Mouse (Mus musculus) megakaryocyte, embryonic 14.5 days (primary cell): ENCODE measurements around the gene Jmjd1c. TPM values are rescaled to one million over a fixed set of nuclear protein-coding genes. Genes with fewer than 3 reads are reported as not detected.

Experiments used
- H3K27me3 ChIP-seq: replicated peaks from 2 replicates; pipeline ENCODE3; 2012; ENCODE audit warnings: inconsistent platforms
- H3K36me3 ChIP-seq: replicated peaks from 2 replicates; pipeline ENCODE3; 2012; ENCODE audit warnings: low read length, inconsistent platforms, mixed read lengths
- H3K4me1 ChIP-seq: 2 replicates; pipeline ENCODE4 v1.6.1; 2012; ENCODE audit warnings: inconsistent platforms
- H3K4me3 ChIP-seq: replicated peaks from 2 replicates; pipeline ENCODE3; 2012; ENCODE audit warnings: moderate library complexity, mild to moderate bottlenecking, inconsistent platforms
- H3K9me3 ChIP-seq: 2 replicates; pipeline ENCODE4 v1.6.1; 2012; ENCODE audit warnings: inconsistent platforms
- FLI1 ChIP-seq: IDR thresholded peaks from 2 replicates; pipeline ENCODE4 v1.6.1; 2012; ENCODE audit warnings: low read length, inconsistent platforms, mixed read lengths
- GATA1 ChIP-seq: IDR thresholded peaks from 3 replicates; pipeline ENCODE4 v1.6.1; 2012; ENCODE audit warnings: mixed read lengths, low read length, inconsistent platforms, borderline replicate concordance
- polyA plus RNA-seq: library from polyadenylated mRNA; stranded (reverse); fragments of >175 nt; gene quantifications from 2 replicates; pipeline ENCODE4 v1.2.3, GENCODE M21; 2012; ENCODE audit warnings: low replicate concordance; ENCODE audit not compliant: insufficient read depth

The Jmjd1c gene
- polyA plus RNA-seq, 1 experiment: 0.47 TPM

- peaks cover 19% of the 10 kb centered on the region for H3K4me1 ChIP-seq
- no peak overlapping the region for H3K4me3 ChIP-seq
- no peaks in the 10 kb centered on the region for H3K36me3 ChIP-seq
- TF ChIP-seq GATA1 (no peak), FLI1 (no peak)
- H3K9me3 ChIP-seq: peaks cover 4% of the 10 kb centered on the region
- no peaks in the 10 kb centered on the region for H3K27me3 ChIP-seq
Observed at GRCm38 (mm10) chr10:67302340-67302739, 206.4 kb downstream of the Jmjd1c start.

Other genes starting within 250 kb of the Jmjd1c start
- gene Reep3, start 820 bp downstream of the Jmjd1c start, polyA plus RNA-seq: 0.62 and 0.97 TPM in 2 replicates
- 44.9 and 49.4 TPM in 2 replicates for gene Nrbf2, start 189.2 kb downstream of the Jmjd1c start, polyA plus RNA-seq